Mouse (Mus musculus) ES-Bruce4 (cell line): ENCODE data around the gene Ffar1.

Source experiments
- CTCF ChIP-seq: IDR thresholded peaks from one replicate; pipeline ENCODE4 v1.8.1; 2011; ENCODE audit warnings: low read depth, low read length
- EP300 ChIP-seq: IDR thresholded peaks from 2 replicates; pipeline ENCODE4 v1.6.1; 2011; ENCODE audit warnings: low read depth, low read length; ENCODE audit not compliant: insufficient read depth
- POLR2A ChIP-seq: IDR thresholded peaks from one replicate; pipeline ENCODE4 v1.8.1; 2011; ENCODE audit warnings: low read length; ENCODE audit not compliant: insufficient read depth

DNA sequence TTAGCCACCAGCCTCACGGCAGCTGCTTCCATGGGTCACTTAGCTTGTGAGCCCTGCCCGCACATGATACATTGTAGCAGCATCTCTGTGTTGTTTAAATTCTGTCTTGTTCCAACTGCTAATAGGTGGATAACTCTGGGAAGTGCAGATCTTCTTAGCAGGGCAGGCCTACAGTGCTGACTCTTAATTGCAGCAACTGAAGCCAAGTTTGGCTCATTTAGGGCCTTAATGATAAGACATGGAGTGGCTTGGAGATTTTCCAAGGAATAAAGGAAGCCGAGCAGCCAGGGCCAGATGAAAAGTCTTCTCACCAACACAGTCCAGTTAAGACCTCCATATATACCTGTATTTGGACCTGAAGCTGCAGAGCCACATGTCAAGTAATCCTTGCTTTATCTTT lies 21.1 kb downstream of the Ffar1 start:
- no peak for TF ChIP-seq EP300
- TF ChIP-seq CTCF, result no peak
- no peak for TF ChIP-seq POLR2A
